Mouse (Mus musculus) liver, embryonic 15.5 days (tissue): ENCODE data around the gene Slc7a5. TPM values are rescaled to one million over a fixed set of nuclear protein-coding genes. Genes with fewer than 3 reads are reported as not detected.

Experiments used
- ATAC-seq: fragments of 200-750 bp; cut with Nextera tagmentation; 2 replicates; pipeline ENCODE4 v1.8.0; 2017; ENCODE audit warnings: moderate number of reproducible peaks, mild to moderate bottlenecking, moderate library complexity; ENCODE audit not compliant: insufficient read depth
- H3K27ac ChIP-seq: fragments of 300-500 bp; sonication (generic); replicated peaks from 2 replicates; pipeline ENCODE4 v1.5.1; 2015; ENCODE audit warnings: mild to moderate bottlenecking, inconsistent platforms
- H3K27me3 ChIP-seq: fragments of 300-500 bp; sonication (generic); 2 replicates; pipeline ENCODE4 v1.6.1; 2015; ENCODE audit warnings: mild to moderate bottlenecking, inconsistent platforms
- H3K36me3 ChIP-seq: fragments of 300-500 bp; sonication (generic); replicated peaks from 2 replicates; pipeline ENCODE4 v1.6.1; 2015; ENCODE audit warnings: moderate library complexity, mild to moderate bottlenecking, inconsistent platforms
- H3K4me1 ChIP-seq: fragments of 300-500 bp; sonication (generic); replicated peaks from 2 replicates; pipeline ENCODE4 v1.6.1; 2015; ENCODE audit warnings: inconsistent platforms
- H3K4me2 ChIP-seq: fragments of 300-500 bp; sonication (generic); 2 replicates; pipeline ENCODE4 v1.6.1; 2015; ENCODE audit warnings: moderate library complexity, mild to moderate bottlenecking, inconsistent platforms
- H3K4me3 ChIP-seq: fragments of 300-500 bp; sonication (generic); replicated peaks from 2 replicates; pipeline ENCODE4 v1.5.1; 2015; ENCODE audit warnings: mild to moderate bottlenecking, inconsistent platforms
- H3K9ac ChIP-seq: fragments of 300-500 bp; sonication (generic); 2 replicates; pipeline ENCODE4 v1.6.1; 2015; ENCODE audit warnings: moderate library complexity, mild to moderate bottlenecking, inconsistent platforms
- H3K9me3 ChIP-seq: fragments of 300-500 bp; sonication (generic); replicated peaks from 2 replicates; pipeline ENCODE4 v1.6.1; 2016; ENCODE audit warnings: inconsistent platforms
- WGBS: fragments of 180-500 bp; shearing (Covaris S2); methylation state at CpG from one replicate; pipeline ENCODE4 v1.1.7; 2015; ENCODE audit warnings: mixed read lengths; ENCODE audit not compliant: insufficient replicate concordance; 5-methylcytosine and 5-hydroxymethylcytosine counted together
- polyA plus RNA-seq: library from polyadenylated mRNA; unstranded; fragments of >200 nt; fragmentation: Nextera tagmentation; extraction: Ambion mirVana; gene quantifications from 2 replicates; pipeline ENCODE4 v1.2.1, GENCODE M21; 2015

Slc7a5 gene
- polyA plus RNA-seq, 1 experiment from 2014 or later: 38.2 TPM

DNA sequence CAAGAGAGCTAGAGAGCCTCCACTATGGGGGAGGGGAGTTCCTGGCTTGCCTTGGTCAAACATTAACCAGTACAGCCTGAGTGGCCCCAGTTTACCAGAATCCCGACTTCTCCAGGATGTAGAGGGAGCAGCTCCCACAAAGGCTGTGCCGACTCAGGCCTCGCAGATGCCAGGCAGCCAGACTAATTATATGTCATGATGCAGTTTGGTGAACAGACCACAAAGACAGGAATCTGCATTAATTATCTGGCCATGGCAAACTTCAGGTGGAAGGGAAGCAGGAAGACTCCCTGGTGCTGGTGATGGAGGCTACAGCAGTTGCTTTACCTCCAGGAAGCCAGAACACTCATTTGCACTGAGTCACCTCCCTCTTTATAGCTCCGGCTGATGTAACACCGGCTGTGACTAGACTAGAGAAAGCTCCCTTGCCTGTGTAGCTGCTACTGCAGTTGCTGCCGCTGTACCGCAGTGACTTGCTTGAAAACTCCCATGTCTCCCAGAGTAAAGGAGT, 9.6 kb downstream of the Slc7a5 start:
- H3K27ac ChIP-seq: peak overlapping the region; percentile 100
- peak overlapping the region; percentile 54 for H3K4me3 ChIP-seq
- H3K36me3 ChIP-seq: peaks cover 79% of the 10 kb centered on the region
- peak overlapping the region; percentile 92 for H3K4me2 ChIP-seq
- ATAC-seq: peak; percentile 31
- H3K4me1 ChIP-seq: peaks cover 86% of the 10 kb centered on the region
- peak overlapping the region; percentile 81 for H3K9ac ChIP-seq
- H3K27me3 ChIP-seq: no peaks in the 10 kb centered on the region
- WGBS: 41% methylated on average over 7 of the region's 7 CpGs
- H3K9me3 ChIP-seq: no peaks in the 10 kb centered on the region

- Histone ChIP-seq H3K9me3 (no peaks in the 10 kb centered on the region), H3K4me3 (peak overlapping the region; percentile 54), H3K4me2 (peak overlapping the region; percentile 92), H3K4me1 (peaks cover 85% of the 10 kb centered on the region), H3K36me3 (peaks cover 79% of the 10 kb centered on the region), H3K27me3 (no peaks in the 10 kb centered on the region), H3K27ac (peak overlapping the region; percentile 100), H3K9ac (peak overlapping the region; percentile 81)
- 69% methylated on average over 9 of the region's 9 CpGs for WGBS
- ATAC-seq: no peak
Observed at GRCm38 (mm10) chr8:121897205-121897604, 10.3 kb downstream of the Slc7a5 start.

GRCm38 (mm10) chr8:121896476-121897145, 10.9 kb downstream of the Slc7a5 start:
- Histone ChIP-seq H3K27me3 (no peaks in the 10 kb centered on the region), H3K4me2 (peak overlapping the region; percentile 92), H3K9me3 (no peaks in the 10 kb centered on the region), H3K27ac (peak overlapping the region; percentile 100), H3K4me3 (0 out of 2 replicates have a peak overlapping the region, but pooled peaks have one; percentile 3), H3K9ac (peak overlapping the region; percentile 81; the same call in 1 of the 2 replicates), H3K36me3 (peaks cover 79% of the 10 kb centered on the region), H3K4me1 (peaks cover 81% of the 10 kb centered on the region)
- 82% methylated on average over 12 of the region's 12 CpGs for WGBS
- no peak for ATAC-seq

- Histone ChIP-seq H3K4me3 (0 out of 2 replicates have a peak overlapping the region, but pooled peaks have one; percentile 3), H3K27me3 (no peaks in the 10 kb centered on the region), H3K9me3 (no peaks in the 10 kb centered on the region), H3K4me2 (peak overlapping the region; percentile 92), H3K27ac (peak overlapping the region; percentile 100), H3K4me1 (peaks cover 78% of the 10 kb centered on the region), H3K36me3 (peaks cover 79% of the 10 kb centered on the region), H3K9ac (0 out of 2 replicates have a peak overlapping the region, but pooled peaks have one; percentile 9)
- WGBS: 80% methylated on average over 7 of the region's 7 CpGs
- no peak for ATAC-seq
Observed at GRCm38 (mm10) chr8:121895910-121896309, 11.6 kb downstream of the Slc7a5 start.

DNA sequence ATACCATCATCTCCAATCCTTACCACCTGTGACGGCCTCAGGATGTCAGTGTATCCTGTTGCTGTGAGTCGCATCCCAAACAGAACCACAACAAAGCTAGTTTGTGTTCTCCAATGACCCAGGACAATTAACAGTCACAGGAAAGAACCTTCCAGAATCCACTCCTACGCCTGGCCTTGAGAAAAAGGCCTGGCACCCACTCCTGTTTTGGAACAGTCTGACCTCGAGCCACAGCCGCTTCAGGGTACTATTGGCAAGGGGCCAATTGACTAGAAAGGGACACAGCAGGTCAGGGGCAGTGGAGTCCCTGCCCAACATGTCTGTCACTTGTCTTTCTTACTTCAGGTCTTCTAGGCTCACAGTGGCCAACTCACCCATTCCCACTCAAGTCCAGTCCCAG, 14.6 kb downstream of the Slc7a5 start:
- Histone ChIP-seq H3K4me3 (no peak overlapping the region), H3K4me2 (no peak overlapping the region), H3K27me3 (no peaks in the 10 kb centered on the region), H3K36me3 (peaks cover 99% of the 10 kb centered on the region), H3K9ac (no peak overlapping the region), H3K27ac (no peak overlapping the region), H3K9me3 (no peaks in the 10 kb centered on the region), H3K4me1 (peaks cover 57% of the 10 kb centered on the region)
- 89% methylated on average over 5 of the region's 5 CpGs for WGBS
- ATAC-seq: no peak

DNA sequence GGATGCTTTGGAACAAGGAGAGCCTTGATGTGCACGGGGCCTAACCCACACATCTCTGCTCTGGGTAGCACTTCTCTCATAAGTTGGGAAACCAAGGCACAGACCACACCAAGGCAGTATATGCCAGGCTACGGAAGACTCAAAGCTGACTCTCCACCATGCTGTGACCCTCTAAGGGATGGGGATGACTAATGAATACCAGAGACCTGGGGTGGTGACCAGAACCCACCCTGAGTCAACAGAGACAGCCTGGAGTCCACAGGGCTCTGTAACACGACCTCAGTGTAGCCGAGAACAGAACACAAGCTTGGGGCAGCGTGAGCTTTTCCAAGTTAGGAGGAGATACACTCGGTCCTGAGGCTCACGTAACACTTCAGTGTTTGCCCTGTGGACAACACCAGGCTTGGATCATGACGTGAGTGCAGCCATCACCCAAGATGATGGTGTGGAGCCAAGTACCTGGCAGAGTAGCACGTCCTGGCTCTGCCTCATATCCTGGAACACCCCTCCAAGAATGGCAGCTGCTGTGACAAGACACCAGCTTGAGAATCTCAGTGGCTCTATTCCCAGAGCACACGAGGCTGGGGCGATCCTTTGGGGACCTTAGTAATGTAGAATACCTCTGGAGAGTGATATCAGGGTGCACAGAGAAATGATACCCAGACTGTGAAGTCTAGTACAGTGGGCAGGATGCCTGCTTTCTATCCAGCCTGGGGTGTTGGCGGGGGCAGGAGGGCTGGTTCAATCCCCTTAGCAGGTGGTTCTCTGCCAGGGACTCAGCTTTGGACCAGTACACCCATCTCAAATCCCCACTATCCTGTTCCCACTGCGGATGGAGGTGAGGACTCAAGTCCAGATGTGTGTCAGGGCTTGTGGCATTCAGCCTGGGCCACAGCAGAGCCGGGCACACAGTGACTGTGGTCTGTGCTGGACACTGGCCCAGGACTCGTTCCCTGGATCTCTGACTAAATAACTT, 17.4 kb downstream of the Slc7a5 start:
- Histone ChIP-seq H3K9ac (no peak overlapping the region), H3K4me2 (no peak overlapping the region), H3K27me3 (no peaks in the 10 kb centered on the region), H3K27ac (no peak overlapping the region), H3K9me3 (no peaks in the 10 kb centered on the region), H3K36me3 (peaks cover 99% of the 10 kb centered on the region), H3K4me1 (peaks cover 29% of the 10 kb centered on the region), H3K4me3 (no peak overlapping the region)
- 83% methylated on average over 15 of the region's 15 CpGs for WGBS
- ATAC-seq: no peak

DNA sequence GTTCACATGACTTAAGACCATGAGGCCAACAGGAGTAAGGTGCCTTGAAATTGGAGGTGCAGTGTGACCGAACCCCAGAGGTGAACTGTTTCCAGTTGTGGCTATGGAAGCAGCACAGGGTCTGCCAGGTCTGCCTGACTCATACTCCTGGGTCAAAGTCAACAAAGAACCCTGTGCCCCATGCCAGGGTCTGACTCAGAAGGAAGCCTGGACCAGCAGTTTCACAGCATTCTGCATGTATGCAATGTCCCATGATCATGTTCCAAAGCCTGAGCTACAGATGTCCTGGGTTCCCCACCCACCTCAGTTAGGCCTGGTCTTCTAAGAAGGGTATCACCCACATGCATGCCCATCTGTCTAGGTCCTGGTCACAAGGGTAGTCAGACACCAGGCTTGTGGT, 18.2 kb downstream of the Slc7a5 start:
- Histone ChIP-seq H3K9me3 (no peaks in the 10 kb centered on the region), H3K4me2 (no peak overlapping the region), H3K27ac (no peak overlapping the region), H3K4me1 (peaks cover 24% of the 10 kb centered on the region; the same call in 1 of the 2 replicates), H3K27me3 (no peaks in the 10 kb centered on the region), H3K4me3 (no peak overlapping the region), H3K36me3 (peaks cover 99% of the 10 kb centered on the region), H3K9ac (no peak overlapping the region)
- WGBS: 93% methylated on average over 1 of the region's 1 CpGs
- ATAC-seq: no peak

DNA sequence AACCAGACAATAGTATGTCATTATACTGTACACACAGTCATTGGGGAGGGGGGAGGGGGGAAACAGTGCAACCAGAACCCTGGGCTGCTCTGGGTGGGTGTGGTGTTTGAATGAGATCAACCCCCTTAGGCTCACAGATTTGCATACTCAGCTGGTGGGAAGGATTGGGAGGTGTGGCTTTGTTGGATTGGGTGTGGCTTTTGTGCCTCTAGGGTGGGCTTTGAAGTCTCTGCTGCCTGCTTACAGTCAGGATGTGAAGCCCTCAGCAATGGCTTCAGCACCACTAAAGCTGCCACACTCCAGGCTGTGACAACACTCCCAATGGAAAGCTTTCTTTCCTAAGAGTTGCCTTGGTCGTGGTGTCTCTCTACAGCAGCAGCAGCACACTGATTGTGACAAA, 19.9 kb downstream of the Slc7a5 start:
- Histone ChIP-seq H3K4me3 (no peak overlapping the region), H3K27me3 (no peaks in the 10 kb centered on the region), H3K4me1 (peaks cover 18% of the 10 kb centered on the region; the same call in 1 of the 2 replicates), H3K9ac (no peak overlapping the region), H3K27ac (no peak overlapping the region), H3K9me3 (no peaks in the 10 kb centered on the region), H3K36me3 (peaks cover 99% of the 10 kb centered on the region), H3K4me2 (no peak overlapping the region)
- 65% methylated on average over 1 of the region's 1 CpGs for WGBS
- ATAC-seq: no peak

DNA sequence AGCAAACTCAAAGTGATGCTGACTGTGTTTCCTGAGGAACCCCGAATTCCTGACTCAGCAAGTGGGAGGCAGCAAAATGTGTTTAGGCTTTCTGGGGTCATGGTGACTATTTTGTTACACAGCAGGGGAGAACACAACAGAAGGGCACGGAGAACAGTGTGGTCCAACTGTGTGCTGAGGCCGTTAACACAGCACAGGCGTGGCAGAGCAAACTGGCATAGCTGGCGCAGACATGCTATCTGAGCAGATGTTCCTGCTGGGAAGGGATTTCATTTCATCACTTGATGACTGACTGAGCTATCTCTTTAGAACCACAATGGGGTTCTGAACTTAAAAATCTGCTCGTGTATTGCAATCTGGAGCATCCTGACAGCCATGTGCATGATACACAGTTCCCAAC, 22.1 kb downstream of the Slc7a5 start:
- ATAC-seq: no peak
- WGBS: 79% methylated on average over 6 of the region's 6 CpGs
- H3K36me3 ChIP-seq: peaks cover 99% of the 10 kb centered on the region

GRCm38 (mm10) chr8:121885001-121885400, 22.5 kb downstream of the Slc7a5 start:
- no peak overlapping the region for H3K9ac ChIP-seq

More for the DNA sequence above, 22.1 kb downstream of the Slc7a5 start:
- no peaks in the 10 kb centered on the region for H3K9me3 ChIP-seq
- no peak overlapping the region for H3K27ac ChIP-seq
- H3K27me3 ChIP-seq: no peaks in the 10 kb centered on the region
- no peak overlapping the region for H3K4me2 ChIP-seq
- no peak overlapping the region for H3K4me3 ChIP-seq
- no peak overlapping the region for H3K9ac ChIP-seq
- 0 out of 2 replicates have a peak, but pooled peaks cover 16% of the 10 kb centered on the region for H3K4me1 ChIP-seq

DNA sequence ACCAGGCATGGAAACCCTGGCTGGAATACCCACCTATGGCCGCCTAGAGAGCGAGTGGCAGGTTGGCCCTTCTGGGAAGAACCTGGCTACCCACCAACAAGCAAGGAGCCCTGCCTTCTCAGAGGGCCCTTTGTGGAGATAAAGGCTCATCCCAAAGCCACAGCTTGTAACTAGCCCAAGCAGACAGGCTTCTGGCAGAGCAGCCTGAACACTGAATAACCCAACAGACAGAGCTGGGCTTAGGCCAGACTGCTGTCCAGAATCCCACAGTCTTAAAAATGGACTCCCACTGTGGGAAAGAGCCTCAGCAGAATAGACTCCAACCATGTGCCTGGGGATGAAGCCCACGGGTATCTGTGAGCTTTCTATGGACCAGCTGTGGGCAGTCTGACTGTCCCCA, 23.3 kb downstream of the Slc7a5 start:
- H3K4me2 ChIP-seq: no peak overlapping the region
- WGBS: 78% methylated on average over 3 of the region's 3 CpGs
- H3K9ac ChIP-seq: no peak overlapping the region
- 0 out of 2 replicates have a peak, but pooled peaks cover 11% of the 10 kb centered on the region for H3K4me1 ChIP-seq
- no peak overlapping the region for H3K4me3 ChIP-seq
- peaks cover 100% of the 10 kb centered on the region for H3K36me3 ChIP-seq
- no peak overlapping the region for H3K27ac ChIP-seq
- no peak for ATAC-seq
- no peaks in the 10 kb centered on the region for H3K27me3 ChIP-seq
- H3K9me3 ChIP-seq: no peaks in the 10 kb centered on the region

More at GRCm38 (mm10) chr8:121885001-121885400, 22.5 kb downstream of the Slc7a5 start:
- Histone ChIP-seq H3K27ac (no peak overlapping the region), H3K36me3 (peaks cover 99% of the 10 kb centered on the region), H3K9me3 (no peaks in the 10 kb centered on the region), H3K4me2 (no peak overlapping the region), H3K27me3 (no peaks in the 10 kb centered on the region), H3K4me1 (0 out of 2 replicates have a peak, but pooled peaks cover 13% of the 10 kb centered on the region), H3K4me3 (no peak overlapping the region)
- no peak for ATAC-seq
- 89% methylated on average over 9 of the region's 9 CpGs for whole genome bisulfite sequencing
